20 mouse cellular contexts compared by ENCODE assay signal in genomic region chr10:21419188-21419587, GRCm38 (mm10). TPM values are rescaled to one million over a fixed set of nuclear protein-coding genes. Genes with fewer than 3 reads are reported as not detected.
DNase-seq lines count a peak whose midpoint lies in the region; ATAC-seq lines count a peak whose summit lies in the region.
"Had no signal": no experiment of that assay in that cellular context is flagged by ENCODE, and none has a peak within 500 bp of the region (broad histone marks: within the 10 kb centered on the region; RNA-seq: fewer than 3 reads in every experiment).

No protein-coding gene starts in this region.

- peak; percentile 8 for DNase-seq in lung, postnatal 25 days (ENCODE audit: low spot score)
- no peak for DNase-seq in lung, postnatal 14 days
- peak; percentile 85 for DNase-seq in T-cell, adult 2 months (ENCODE audit: low spot score)
- DNase-seq in thymus, postnatal 14 days, result peak; percentile 64
- DNase-seq in left cerebral cortex, postnatal 25 days (ENCODE audit: low spot score in 2 of 2), result no peak
- no peak for DNase-seq in cerebellum, adult 11 months
- DNase-seq: cerebellum, adult 9-10 months; embryo, embryonic 11 days; gastrocnemius, postnatal 10 days; kidney, adult 2 months; right cerebral cortex, adult 18-20 months had no signal

- 54% methylated on average over 14 of the region's 14 CpGs for WGBS in liver, embryonic 15.5 days (ENCODE audit: insufficient replicate concordance)
- WGBS in intestine, embryonic 15.5 days, result 87% methylated on average over 14 of the region's 14 CpGs

- intact Hi-C loops in left cerebral cortex, postnatal 25 days (cut with DNase I), result no loop called here

- H3K27ac ChIP-seq in liver, embryonic 15.5 days (replicated peaks), result no peak overlapping the region
- no peak overlapping the region for H3K27ac ChIP-seq in intestine, embryonic 15.5 days
- H3K27ac ChIP-seq: forebrain, embryonic 15.5 days; hindbrain, embryonic 13.5 days; left cerebral cortex, adult 2 months; macrophage had no signal

- no peak overlapping the region for H3K4me3 ChIP-seq in liver, embryonic 15.5 days (replicated peaks)
- H3K4me3 ChIP-seq in intestine, embryonic 15.5 days (replicated peaks), result no peak overlapping the region
- H3K4me3 ChIP-seq: forebrain, embryonic 15.5 days; heart, embryonic 12.5 days; hindbrain, embryonic 13.5 days; left cerebral cortex, adult 2 months had no signal

- H3K36me3 ChIP-seq in liver, embryonic 15.5 days (replicated peaks), result no peaks in the 10 kb centered on the region
- no peaks in the 10 kb centered on the region for H3K36me3 ChIP-seq in intestine, embryonic 15.5 days
- H3K36me3 ChIP-seq: forebrain, embryonic 15.5 days; heart, embryonic 12.5 days; hindbrain, embryonic 13.5 days had no signal

- H3K9me3 ChIP-seq in liver, embryonic 15.5 days (replicated peaks), result no peaks in the 10 kb centered on the region
- H3K9me3 ChIP-seq in intestine, embryonic 15.5 days, result no peaks in the 10 kb centered on the region
- H3K9me3 ChIP-seq: forebrain, embryonic 15.5 days; hindbrain, embryonic 13.5 days had no signal

- no peak for ATAC-seq in liver, embryonic 15.5 days (ENCODE audit: insufficient read depth)
- ATAC-seq in intestine, embryonic 15.5 days, result no peak
- ATAC-seq: forebrain, embryonic 15.5 days had no signal

- no peak overlapping the region for H3K9ac ChIP-seq in liver, embryonic 15.5 days
- no peak overlapping the region for H3K9ac ChIP-seq in intestine, embryonic 15.5 days
- H3K9ac ChIP-seq: forebrain, embryonic 15.5 days; heart, embryonic 12.5 days; hindbrain, embryonic 13.5 days had no signal

- peak overlapping the region; percentile 21; the same call in 1 of the 2 replicates for H3K4me2 ChIP-seq in liver, embryonic 15.5 days
- no peak overlapping the region for H3K4me2 ChIP-seq in intestine, embryonic 15.5 days (replicated peaks)
- H3K4me2 ChIP-seq: forebrain, embryonic 15.5 days; heart, embryonic 12.5 days; hindbrain, embryonic 13.5 days had no signal

- H3K27me3 ChIP-seq in liver, embryonic 15.5 days, result no peaks in the 10 kb centered on the region
- no peaks in the 10 kb centered on the region for H3K27me3 ChIP-seq in intestine, embryonic 15.5 days (replicated peaks)
- H3K27me3 ChIP-seq: forebrain, embryonic 15.5 days; heart, embryonic 12.5 days; hindbrain, embryonic 13.5 days had no signal

- H3K4me1 ChIP-seq in liver, embryonic 15.5 days (replicated peaks), result no peaks in the 10 kb centered on the region
- H3K4me1 ChIP-seq in intestine, embryonic 15.5 days (replicated peaks), result no peaks in the 10 kb centered on the region
- H3K4me1 ChIP-seq: forebrain, embryonic 15.5 days; hindbrain, embryonic 13.5 days had no signal

RNA-seq across cellular contexts. Expression of gene Aldh8a1, which starts 42.1 kb away (rescaled TPM):
- 33.8 and 40.0 TPM in 2 replicates for polyA plus RNA-seq in liver, embryonic 15.5 days (2015; fragmentation: Nextera tagmentation; extraction: Ambion mirVana)
- polyA plus RNA-seq in intestine, embryonic 15.5 days (2015; fragmentation: Nextera tagmentation; extraction: Ambion mirVana), result 0.33 and 0.71 TPM in 2 replicates
- under 1 TPM; 0.25 TPM for total RNA-seq in left cerebral cortex, postnatal 25 days (2021)
- polyA plus RNA-seq: forebrain, embryonic 15.5 days; hindbrain, embryonic 13.5 days; large intestine, adult 2 months; macrophage; midbrain, postnatal 0 days had no signal

Comparison
In these comparisons a context has a peak if more than half of its experiments do, and no peak if none do; other contexts are left out.
1. DNase-seq: peak in lung, postnatal 25 days (single experiment), T-cell, adult 2 months (single experiment) and thymus, postnatal 14 days (single experiment); none in lung, postnatal 14 days (single experiment), left cerebral cortex, postnatal 25 days (0 of 2) and cerebellum, adult 11 months (single experiment).
2. RNA of gene Aldh8a1, which starts 42.1 kb away (polyA plus RNA-seq): 33.8 to 40.0 TPM in liver, embryonic 15.5 days; 0.33 to 0.71 TPM in intestine, embryonic 15.5 days; every median in the first group is over 10 times any median in the second.